Mouse (Mus musculus): Measurements from ENCODE around the gene Mtmr14.

Gene Mtmr14

GRCm38 (mm10) chr6:113329396-113329795 lies 91.8 kb downstream of the Mtmr14 start:
- no peak for DNase-seq (ENCODE audit: low read depth in 1 of 2, low spot score in 2 of 2)

- DNase-seq (ENCODE audit: low read depth in 1 of 2, low spot score in 2 of 2): peak in 1 of 2 experiments; percentile 22
These were observed 92.9 kb downstream of the Mtmr14 start for GRCm38 (mm10) chr6:113330547-113330946.
